Mouse (Mus musculus) megakaryocyte, embryonic 14.5 days (primary cell): Measurements from ENCODE around the gene Thbd. TPM values are rescaled to one million over a fixed set of nuclear protein-coding genes. Genes with fewer than 3 reads are reported as not detected.

Source experiments
- H3K27me3 ChIP-seq: replicated peaks from 2 replicates; pipeline ENCODE3; 2012; ENCODE audit warnings: inconsistent platforms
- H3K36me3 ChIP-seq: replicated peaks from 2 replicates; pipeline ENCODE3; 2012; ENCODE audit warnings: low read length, inconsistent platforms, mixed read lengths
- H3K4me1 ChIP-seq: 2 replicates; pipeline ENCODE4 v1.6.1; 2012; ENCODE audit warnings: inconsistent platforms
- H3K4me3 ChIP-seq: replicated peaks from 2 replicates; pipeline ENCODE3; 2012; ENCODE audit warnings: moderate library complexity, mild to moderate bottlenecking, inconsistent platforms
- H3K9me3 ChIP-seq: 2 replicates; pipeline ENCODE4 v1.6.1; 2012; ENCODE audit warnings: inconsistent platforms
- FLI1 ChIP-seq: IDR thresholded peaks from 2 replicates; pipeline ENCODE4 v1.6.1; 2012; ENCODE audit warnings: low read length, inconsistent platforms, mixed read lengths
- GATA1 ChIP-seq: IDR thresholded peaks from 3 replicates; pipeline ENCODE4 v1.6.1; 2012; ENCODE audit warnings: mixed read lengths, low read length, inconsistent platforms, borderline replicate concordance
- polyA plus RNA-seq: library from polyadenylated mRNA; stranded (reverse); fragments of >175 nt; gene quantifications from 2 replicates; pipeline ENCODE4 v1.2.3, GENCODE M21; 2012; ENCODE audit warnings: low replicate concordance; ENCODE audit not compliant: insufficient read depth

Gene Thbd
- polyA plus RNA-seq = 1.2 TPM in 2 replicates

DNA sequence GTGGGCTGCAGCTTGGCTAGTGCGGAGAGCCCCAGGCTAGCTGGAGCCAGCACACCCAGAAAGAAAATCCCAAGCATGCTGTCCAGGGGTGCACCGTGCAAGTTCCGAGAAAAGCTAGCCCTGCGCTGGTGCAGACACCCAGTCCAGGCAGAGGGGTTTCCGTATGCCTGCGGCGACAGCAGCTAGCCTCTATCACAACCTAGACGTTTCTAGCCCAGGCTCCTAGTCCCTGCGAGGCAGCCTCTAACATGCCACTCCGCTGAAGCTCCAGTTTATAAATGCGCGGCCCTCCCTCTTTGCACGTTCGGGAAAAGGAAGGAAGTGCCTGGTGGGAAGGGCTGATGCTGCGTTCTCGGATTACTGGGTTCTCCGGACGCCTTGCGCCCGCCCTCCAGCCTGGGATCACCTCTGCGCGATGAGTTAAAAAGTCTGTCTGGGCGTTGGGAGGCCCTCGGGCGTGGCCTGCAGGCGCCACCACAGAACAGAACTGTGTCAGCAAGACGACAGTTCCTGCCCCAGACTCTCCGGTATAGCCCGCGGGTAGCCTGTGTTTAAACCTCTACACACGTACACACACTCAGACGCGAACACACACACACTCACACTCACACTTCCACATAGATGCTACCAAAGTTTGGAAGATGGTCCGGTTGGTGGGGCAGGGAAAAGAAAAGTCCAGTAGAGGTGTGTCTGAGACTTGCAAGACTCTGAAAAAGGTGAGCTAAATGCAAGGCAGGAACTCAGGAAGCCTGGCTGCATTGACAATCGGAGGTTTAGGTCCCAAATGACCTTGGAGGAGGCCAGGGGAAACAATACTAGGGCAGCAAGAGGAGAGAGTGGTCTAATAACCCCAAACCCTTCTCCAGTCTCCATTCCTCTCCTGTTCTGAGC is at the start of gene Thbd:
Gene Thbd, minus strand, starts transcription at position 319 of the 891 bp plus-strand sequence.
- TF ChIP-seq FLI1 (no peak), GATA1 (no peak)
- Histone ChIP-seq H3K4me1 (peaks cover 66% of the 10 kb centered on the region), H3K36me3 (no peaks in the 10 kb centered on the region), H3K27me3 (peaks cover 24% of the 10 kb centered on the region), H3K9me3 (0 out of 2 replicates have a peak, but pooled peaks cover 5% of the 10 kb centered on the region), H3K4me3 (peak within 1 kb of the TSS; percentile 92)

DNA sequence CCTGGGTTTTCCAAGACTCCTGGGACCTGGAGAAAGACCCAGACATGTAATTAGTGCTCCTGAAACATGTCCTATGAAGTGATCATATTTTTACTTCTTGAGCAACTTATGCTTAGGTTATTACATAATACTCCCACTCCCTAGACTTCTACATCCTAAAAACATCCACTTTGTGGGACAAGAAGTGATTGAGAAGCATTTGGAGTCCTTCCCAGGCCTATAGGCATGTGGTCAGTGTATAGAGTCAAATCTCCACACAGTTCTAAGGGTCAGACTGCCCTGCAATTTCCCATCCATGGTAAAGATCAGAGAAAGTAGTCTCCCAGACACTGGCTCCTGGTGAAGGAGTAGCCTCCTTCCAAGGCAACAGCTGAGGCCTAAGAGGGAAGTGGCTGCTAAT is 47.4 kb upstream of the Thbd start:
- H3K27me3 ChIP-seq = peaks cover 12% of the 10 kb centered on the region
- H3K4me3 ChIP-seq = no peak overlapping the region
- no peaks in the 10 kb centered on the region; the same call in 1 of the 2 replicates for H3K4me1 ChIP-seq
- no peaks in the 10 kb centered on the region for H3K36me3 ChIP-seq
- H3K9me3 ChIP-seq = peaks cover 8% of the 10 kb centered on the region; the same call in 1 of the 2 replicates
- TF ChIP-seq GATA1 (no peak), FLI1 (no peak)

GRCm38 (mm10) chr2:148454014-148454542 is 46.1 kb upstream of the Thbd start:
- H3K9me3 ChIP-seq = no peaks in the 10 kb centered on the region
- peaks cover 8% of the 10 kb centered on the region for H3K27me3 ChIP-seq
- no peaks in the 10 kb centered on the region for H3K36me3 ChIP-seq
- TF ChIP-seq GATA1 = no peak
- no peak for TF ChIP-seq FLI1
- H3K4me1 ChIP-seq = no peaks in the 10 kb centered on the region; the same call in 1 of the 2 replicates
- H3K4me3 ChIP-seq = no peak overlapping the region

DNA sequence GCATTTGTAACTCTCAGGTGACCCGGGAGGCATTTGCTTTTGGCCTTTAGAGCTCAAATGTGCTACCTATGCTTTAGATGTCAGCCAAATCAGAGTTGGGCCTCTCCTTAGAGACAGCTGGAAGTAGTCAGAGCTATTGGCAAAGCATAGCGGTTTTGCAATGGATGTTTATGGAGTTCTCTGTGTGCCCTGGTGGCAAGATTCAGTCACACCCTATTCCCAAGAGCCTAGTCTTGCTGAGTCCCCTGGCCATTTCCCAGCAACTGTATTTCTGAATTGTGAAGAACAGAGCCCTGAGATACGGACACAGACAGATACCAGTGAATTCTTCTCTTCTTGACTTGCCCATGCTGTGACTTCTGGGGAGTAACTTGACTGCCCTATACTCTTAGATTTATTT is 45.1 kb upstream of the Thbd start:
- Histone ChIP-seq H3K9me3 (no peaks in the 10 kb centered on the region), H3K27me3 (peaks cover 6% of the 10 kb centered on the region), H3K4me1 (no peaks in the 10 kb centered on the region; the same call in 1 of the 2 replicates), H3K36me3 (no peaks in the 10 kb centered on the region), H3K4me3 (no peak overlapping the region)
- no peak for TF ChIP-seq GATA1
- no peak for TF ChIP-seq FLI1

DNA sequence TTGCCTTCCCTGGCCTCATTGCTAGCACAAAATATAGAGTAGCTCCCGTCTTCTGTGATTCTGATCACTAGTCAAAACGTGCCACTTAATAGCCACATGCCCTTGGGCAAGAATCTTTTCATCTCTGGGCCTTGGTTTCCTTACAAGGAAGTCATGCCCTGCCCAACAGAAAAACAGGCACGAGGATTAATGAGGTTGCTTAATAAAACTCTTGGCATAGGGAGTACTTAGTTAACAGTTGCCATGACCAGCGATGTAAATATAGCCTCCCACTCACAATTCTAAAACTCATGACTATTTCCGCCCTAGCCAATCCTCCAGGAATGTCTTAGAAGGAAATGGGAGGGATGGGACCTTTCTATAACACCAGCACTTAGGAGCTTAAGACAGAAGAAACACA is 43.5 kb upstream of the Thbd start:
- H3K4me3 ChIP-seq = no peak overlapping the region
- TF ChIP-seq GATA1 = no peak
- TF ChIP-seq FLI1 = no peak
- H3K4me1 ChIP-seq = no peaks in the 10 kb centered on the region; the same call in 1 of the 2 replicates
- peaks cover 7% of the 10 kb centered on the region for H3K27me3 ChIP-seq
- H3K9me3 ChIP-seq = no peaks in the 10 kb centered on the region
- H3K36me3 ChIP-seq = no peaks in the 10 kb centered on the region

DNA sequence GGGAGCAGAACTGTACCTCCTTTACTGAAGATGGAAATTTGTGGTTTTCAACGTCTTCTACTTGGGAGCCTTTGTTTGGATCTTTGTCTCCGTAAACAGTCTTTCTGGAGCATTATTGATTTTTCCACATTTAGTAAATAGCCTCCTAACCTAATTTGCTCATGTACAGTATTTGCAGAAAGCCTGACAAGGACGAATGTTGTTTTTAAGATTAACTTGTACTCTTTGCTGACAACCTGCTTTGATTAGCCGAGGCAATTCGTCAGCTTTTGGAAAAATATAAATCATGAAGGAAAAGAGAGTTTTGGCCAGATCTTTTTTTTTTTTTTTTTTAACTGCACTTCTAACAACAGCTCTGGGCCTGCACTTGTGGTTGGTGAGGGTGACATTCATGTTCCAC is 42.6 kb upstream of the Thbd start:
- no peaks in the 10 kb centered on the region for H3K9me3 ChIP-seq
- TF ChIP-seq GATA1 (no peak), FLI1 (no peak)
- peaks cover 3% of the 10 kb centered on the region; the same call in 1 of the 2 replicates for H3K4me1 ChIP-seq
- peaks cover 6% of the 10 kb centered on the region for H3K27me3 ChIP-seq
- H3K4me3 ChIP-seq = no peak overlapping the region
- no peaks in the 10 kb centered on the region for H3K36me3 ChIP-seq

DNA sequence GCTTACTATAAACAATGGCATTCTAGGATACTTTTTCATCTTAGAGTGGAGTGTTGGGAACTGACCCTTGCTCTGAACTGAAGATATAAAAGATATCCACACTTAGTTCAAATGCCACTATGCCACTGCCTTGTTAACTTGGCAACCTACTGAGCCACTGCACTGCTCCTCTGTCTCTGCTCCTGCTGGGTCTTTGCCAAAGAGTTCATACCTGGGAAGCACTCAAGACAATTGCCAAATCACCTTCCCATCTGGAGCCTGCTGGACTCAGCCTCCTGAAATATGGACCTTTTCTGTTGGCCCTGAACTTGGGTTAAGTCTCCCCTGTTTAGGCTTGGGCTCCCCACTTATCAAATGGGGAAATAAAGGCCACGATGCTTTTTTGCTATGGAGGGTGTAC is 41.7 kb upstream of the Thbd start:
- H3K4me3 ChIP-seq = no peak overlapping the region
- no peaks in the 10 kb centered on the region for H3K36me3 ChIP-seq
- peaks cover 8% of the 10 kb centered on the region for H3K4me1 ChIP-seq
- H3K27me3 ChIP-seq = peaks cover 6% of the 10 kb centered on the region
- no peaks in the 10 kb centered on the region for H3K9me3 ChIP-seq
- TF ChIP-seq FLI1 = no peak
- no peak for TF ChIP-seq GATA1

GRCm38 (mm10) chr2:148446446-148446845 is 38.5 kb upstream of the Thbd start:
- H3K27me3 ChIP-seq = peaks cover 2% of the 10 kb centered on the region
- no peak overlapping the region for H3K4me3 ChIP-seq
- H3K4me1 ChIP-seq = peaks cover 40% of the 10 kb centered on the region
- TF ChIP-seq FLI1 (no peak), GATA1 (no peak)
- H3K36me3 ChIP-seq = peaks cover under 1% of the 10 kb centered on the region
- no peaks in the 10 kb centered on the region for H3K9me3 ChIP-seq

- no peak overlapping the region for H3K4me3 ChIP-seq
- H3K9me3 ChIP-seq = no peaks in the 10 kb centered on the region
- H3K36me3 ChIP-seq = peaks cover 3% of the 10 kb centered on the region
Measured at GRCm38 (mm10) chr2:148445616-148446015, 37.6 kb upstream of the Thbd start.

DNA sequence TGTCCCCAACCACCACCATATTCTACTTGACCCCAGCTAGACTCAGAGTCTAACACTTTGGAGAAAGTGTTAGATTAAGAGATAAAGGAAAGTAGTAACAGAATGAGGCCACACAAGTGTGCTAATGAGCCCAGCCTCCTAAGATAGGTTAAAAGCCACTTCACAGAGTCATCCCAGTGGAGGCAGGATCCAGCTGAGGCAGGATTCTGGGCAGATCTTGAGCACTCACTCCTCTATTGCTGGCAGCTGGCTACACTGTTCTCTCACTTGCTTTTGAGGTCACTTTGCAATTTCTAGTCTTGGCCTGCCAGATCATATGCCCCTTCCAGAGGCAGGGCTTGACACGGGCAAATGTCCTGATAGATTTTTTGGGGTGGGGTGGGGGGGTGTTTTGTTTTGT is 36.5 kb upstream of the Thbd start:
- no peak for TF ChIP-seq GATA1
- Histone ChIP-seq H3K9me3 (no peaks in the 10 kb centered on the region), H3K27me3 (peaks cover 2% of the 10 kb centered on the region), H3K4me1 (peaks cover 54% of the 10 kb centered on the region), H3K36me3 (peaks cover 3% of the 10 kb centered on the region), H3K4me3 (no peak overlapping the region)

More at GRCm38 (mm10) chr2:148445616-148446015, 37.6 kb upstream of the Thbd start:
- Histone ChIP-seq H3K27me3 (peaks cover 2% of the 10 kb centered on the region), H3K4me1 (peaks cover 48% of the 10 kb centered on the region)
- TF ChIP-seq FLI1 (no peak), GATA1 (no peak)
